Mouse (Mus musculus): Measurements from ENCODE around the gene Lnx1. TPM values are rescaled to one million over a fixed set of nuclear protein-coding genes. Genes with fewer than 3 reads are reported as not detected.

Lnx1 gene
- total RNA-seq (2022): 1 to 10 TPM; 5.4 to 7.5 (median 6.1) TPM

- DNase-seq: no peak
Measured at GRCm38 (mm10) chr5:74702766-74703165, at the start of gene Lnx1. Gene Lnx1, minus strand, starts transcription at chr5:74702912.

GRCm38 (mm10) chr5:74750501-74750900 is 47.8 kb upstream of the Lnx1 start:
- peak; percentile 56 for DNase-seq

DNA sequence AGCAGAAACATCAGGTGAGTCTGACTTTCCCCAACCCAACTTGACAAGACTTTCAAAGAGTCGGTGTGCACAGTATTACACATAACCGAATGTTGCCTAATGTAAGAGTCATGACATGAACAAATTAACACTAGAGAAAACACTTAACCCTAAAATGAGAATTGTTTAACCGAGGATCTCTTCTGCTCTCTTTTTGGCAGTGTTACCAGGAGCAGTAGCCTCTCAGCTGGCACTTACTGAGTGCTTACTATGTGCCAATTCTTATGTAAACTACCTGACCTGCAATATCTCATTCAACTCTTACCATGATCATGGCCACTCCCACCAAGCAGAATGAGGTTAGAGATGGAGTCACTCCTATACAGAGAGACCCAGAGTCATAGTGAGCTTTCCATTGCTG is 44.8 kb upstream of the Lnx1 start:
- no peak for DNase-seq

GRCm38 (mm10) chr5:74740951-74741350 is 38.2 kb upstream of the Lnx1 start:
- no peak for DNase-seq

GRCm38 (mm10) chr5:74739435-74739834 is 36.7 kb upstream of the Lnx1 start:
- no peak for DNase-seq

DNA sequence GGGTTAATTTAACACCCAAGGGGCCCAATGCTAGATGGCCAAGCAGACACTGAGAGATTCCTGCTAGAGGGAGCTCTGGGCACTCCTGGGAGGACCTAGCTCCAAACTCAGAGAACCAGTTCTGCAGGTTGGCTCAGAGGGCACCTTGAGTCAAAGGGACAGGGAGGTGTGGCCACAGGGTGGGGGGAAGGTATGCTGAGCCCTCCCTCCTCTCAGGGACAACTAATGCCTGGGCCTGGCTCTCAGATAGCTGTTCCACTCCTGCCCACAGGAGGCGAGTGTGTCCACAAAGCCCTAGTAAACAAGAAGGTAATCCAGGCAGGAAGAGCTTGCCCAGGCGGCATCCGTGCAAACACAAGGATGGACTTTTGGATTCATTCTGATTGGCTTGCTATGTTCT is 35.6 kb upstream of the Lnx1 start:
- no peak for DNase-seq

DNA sequence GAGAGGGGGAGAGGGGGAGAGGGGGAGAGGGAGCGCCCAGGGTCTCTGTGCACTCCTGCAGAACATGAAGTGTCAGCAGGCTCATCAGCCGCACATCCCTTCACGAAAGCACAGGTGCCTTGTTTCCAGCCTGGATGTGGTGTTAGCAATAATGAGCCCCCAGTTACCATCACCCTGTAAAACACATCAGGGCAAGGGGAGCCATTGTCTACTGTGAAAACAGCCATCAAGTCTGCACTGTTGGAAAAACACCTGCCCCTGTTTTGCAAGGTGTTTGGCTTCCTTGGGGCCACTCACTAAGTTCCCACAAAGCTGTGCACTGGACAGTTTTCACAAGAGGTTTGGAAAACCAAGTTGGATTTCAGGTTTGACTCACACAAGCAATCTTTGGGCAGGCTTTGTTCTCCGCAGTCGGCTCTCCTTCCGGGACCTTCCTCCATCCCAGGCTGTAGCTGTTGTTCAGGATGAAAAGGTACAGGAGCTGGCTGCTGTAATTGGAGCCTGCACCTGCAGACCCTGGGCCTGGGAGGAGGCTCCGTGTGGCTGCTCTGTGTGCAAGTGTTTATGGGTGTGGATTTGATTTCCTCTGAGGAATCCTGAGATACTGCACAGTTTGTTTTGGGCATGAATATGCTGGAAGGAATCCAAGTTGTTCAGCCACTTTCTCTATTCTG is 31.3 kb upstream of the Lnx1 start:
- DNase-seq: no peak

DNA sequence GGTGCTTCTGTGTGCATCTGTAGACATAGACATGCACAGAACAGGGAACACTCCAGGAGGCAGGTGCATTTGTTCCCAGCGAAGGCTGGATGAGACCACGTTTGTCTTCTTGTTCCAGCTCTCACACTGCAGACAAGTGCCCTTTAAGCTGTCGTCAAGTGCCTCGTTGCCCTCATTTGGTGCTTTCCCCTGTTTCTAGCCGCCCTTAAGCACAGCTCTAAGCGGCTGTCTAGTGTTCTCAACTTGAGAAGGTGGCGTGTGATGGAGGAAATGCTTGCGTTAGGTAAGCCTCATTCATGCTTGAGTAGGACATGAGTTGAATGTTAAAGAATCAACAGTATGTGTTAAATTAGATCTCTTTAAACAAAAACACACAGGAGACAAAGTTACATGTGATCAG is 29.9 kb upstream of the Lnx1 start:
- DNase-seq: no peak

DNA sequence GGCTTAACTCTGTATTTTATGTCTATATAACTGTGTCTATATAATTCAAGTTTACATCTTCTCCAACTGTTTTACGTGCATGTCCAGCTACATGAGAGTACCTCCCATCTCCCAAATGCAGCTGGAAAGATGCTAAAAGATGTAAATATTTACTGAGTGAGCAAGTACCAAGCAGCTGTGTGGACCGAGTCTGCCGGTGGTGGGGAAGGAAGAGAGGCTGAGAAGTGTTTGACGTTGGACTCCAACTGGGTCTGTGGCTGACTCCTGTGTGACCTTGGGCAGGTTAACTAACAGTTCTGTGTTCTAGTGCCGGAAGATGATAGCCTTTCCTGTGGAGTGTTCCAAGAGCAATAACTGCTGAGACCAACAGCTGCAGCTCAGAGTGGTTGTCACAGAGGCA is 27.9 kb upstream of the Lnx1 start:
- DNase-seq: no peak

DNA sequence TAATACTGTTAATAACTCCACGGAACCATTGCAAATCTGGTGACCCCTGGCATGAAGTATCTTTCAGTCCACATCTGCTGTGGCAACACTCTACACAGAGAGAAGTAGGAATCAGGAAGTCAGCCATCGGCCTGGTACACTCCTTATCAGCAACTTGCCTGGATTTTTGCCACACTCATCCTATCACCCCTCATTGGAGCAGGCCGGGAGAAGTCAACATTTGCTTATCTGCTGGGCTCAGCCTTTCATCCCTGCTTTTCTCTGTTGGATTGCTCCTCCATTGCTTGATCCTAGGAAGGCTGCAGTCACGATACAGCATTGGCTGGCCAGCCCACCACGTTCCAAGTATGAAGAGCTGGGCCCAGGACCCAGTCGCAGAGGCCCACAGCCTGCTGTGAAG is 26.9 kb upstream of the Lnx1 start:
- DNase-seq: no peak

DNA sequence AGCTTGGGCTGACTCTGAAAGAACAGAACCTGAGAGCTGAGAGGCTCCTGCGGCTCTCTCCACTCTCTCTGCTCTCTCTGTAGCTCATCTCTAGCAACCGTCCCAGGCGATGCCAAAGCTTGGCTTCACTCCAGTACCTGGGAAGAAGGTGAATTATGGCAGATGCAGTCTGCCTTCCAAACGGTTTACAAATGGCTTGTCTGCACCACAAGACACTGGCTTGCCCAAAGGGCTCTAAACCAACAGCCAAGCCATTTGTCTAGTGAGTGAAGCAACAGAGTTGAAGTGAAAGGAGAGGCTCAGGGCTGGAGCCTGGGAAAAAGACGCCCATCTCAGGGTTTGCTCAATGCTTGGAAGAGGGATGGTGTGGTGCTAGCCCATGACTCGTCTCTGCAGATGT is 25.5 kb upstream of the Lnx1 start:
- DNase-seq: no peak

- no peak for DNase-seq
Measured at GRCm38 (mm10) chr5:74727319-74727718, 24.6 kb upstream of the Lnx1 start.

DNA sequence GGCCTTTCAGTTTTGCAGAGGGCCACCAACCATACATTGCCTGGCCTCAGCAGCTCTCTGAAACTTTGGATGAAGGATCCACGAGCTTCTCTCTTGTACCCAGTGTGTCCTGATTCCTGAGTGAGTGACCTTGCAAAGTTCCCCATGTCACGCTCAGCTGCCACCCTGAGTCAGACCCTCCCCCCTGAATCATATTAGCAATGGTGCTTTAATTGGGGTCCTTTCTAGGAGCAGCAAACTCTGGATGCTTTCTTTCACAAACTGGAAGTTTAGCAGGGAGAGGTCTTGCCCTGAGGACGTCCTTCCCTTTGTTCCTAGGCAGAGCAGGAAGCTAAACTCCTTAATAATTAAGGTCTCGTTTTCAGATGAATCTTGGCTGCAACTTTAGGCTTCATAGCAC is 22.8 kb upstream of the Lnx1 start:
- no peak for DNase-seq

DNA sequence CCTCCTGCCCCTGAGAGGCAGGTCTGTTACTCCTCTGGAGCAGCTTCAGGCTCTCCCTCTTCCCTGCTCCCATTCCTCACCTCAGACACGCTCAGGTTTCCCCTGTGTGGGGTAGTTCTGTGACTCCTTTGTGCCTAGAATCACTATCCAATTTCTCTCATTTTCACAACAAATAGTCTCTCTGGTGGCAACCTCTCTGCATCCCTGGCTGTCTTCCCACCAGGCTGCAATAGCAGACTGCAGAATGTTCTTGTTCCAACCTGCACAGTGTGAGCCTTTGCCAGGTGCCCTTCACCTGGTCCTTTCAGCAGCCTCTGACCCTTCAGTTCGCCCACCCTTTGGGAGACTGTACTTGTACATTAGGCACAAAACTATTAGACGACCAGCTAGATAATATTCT is 19.1 kb upstream of the Lnx1 start:
- DNase-seq: no peak

- no peak for DNase-seq
Measured at GRCm38 (mm10) chr5:74720661-74721060, 17.9 kb upstream of the Lnx1 start.

- no peak for DNase-seq
Measured at GRCm38 (mm10) chr5:74716165-74716564, 13.5 kb upstream of the Lnx1 start.

DNA sequence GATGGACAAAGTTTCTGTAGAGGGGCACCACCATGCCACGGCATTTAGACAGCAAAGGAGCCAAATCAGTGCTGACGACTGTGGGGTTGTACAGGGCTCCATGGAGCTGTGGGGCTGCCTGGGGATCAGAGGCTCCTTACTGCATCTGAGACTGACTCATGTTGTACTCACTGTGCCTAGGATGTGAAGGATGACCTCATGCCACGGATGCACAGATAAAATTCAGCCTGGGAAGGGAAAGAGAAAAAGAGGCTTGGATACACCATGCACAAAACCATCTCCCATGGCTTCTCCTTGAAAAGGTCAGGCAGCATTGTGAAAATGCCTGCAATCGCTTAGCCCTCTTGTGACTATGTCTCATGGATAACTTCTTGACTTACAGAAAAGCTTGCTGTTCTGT is 10.1 kb upstream of the Lnx1 start:
- DNase-seq: no peak

DNA sequence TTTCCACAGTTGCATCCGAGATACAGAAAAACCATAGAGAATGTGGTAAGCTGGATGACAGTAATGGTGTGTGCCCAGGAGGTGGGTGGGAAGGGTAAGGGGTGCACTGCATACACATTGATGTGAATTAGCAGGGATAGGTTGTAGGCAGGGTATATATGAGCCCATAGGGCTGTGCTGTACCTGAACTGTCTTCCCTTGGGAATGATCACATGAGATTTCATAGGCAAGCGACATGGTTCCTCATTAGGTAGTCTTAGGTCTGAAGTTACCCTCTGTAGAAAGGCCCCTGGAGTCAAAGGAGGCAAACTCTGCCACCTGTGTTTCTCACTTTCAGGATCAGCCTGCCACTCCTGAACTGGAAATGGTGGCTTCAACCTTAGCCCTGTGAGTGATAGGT is 9.3 kb upstream of the Lnx1 start:
- no peak for DNase-seq

GRCm38 (mm10) chr5:74711056-74711455 is 8.3 kb upstream of the Lnx1 start:
- no peak for DNase-seq

DNA sequence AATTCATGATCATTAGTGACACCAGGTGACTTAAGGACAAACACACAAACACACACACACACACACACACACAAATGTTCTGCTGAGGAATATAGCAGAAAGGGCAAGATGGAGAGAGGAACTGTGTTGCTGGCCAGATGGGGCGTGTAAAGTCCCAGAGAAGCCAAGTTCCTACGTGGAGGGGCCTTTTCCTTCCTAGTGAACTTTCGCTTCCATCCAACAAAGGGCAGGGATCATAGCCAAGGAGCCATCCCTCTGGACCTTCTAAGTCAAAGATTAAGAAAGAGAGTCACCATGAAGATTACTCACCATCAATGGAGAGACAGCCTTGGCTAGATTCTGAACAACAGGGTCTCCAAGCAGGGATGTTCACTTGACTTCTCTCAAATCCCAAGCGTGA is 7.5 kb upstream of the Lnx1 start:
- no peak for DNase-seq

DNA sequence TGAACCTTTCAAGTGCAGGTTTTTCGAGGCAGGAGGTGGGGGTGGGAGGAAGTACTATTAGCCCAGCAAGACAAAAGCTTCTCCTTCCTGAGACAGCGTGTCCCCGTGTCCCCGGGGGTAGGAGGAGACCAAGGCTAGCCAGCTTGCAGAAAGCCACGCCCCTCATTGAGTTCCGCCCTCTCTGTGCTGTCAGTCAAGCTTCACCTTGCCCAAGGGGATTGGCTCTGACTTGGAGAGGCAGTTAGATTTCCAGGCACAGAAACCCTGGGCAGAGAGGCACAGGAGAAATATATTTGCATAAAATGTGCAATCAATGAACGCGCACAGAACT is 1.7 kb upstream of the Lnx1 start:
- peak; percentile 86 for DNase-seq

DNA sequence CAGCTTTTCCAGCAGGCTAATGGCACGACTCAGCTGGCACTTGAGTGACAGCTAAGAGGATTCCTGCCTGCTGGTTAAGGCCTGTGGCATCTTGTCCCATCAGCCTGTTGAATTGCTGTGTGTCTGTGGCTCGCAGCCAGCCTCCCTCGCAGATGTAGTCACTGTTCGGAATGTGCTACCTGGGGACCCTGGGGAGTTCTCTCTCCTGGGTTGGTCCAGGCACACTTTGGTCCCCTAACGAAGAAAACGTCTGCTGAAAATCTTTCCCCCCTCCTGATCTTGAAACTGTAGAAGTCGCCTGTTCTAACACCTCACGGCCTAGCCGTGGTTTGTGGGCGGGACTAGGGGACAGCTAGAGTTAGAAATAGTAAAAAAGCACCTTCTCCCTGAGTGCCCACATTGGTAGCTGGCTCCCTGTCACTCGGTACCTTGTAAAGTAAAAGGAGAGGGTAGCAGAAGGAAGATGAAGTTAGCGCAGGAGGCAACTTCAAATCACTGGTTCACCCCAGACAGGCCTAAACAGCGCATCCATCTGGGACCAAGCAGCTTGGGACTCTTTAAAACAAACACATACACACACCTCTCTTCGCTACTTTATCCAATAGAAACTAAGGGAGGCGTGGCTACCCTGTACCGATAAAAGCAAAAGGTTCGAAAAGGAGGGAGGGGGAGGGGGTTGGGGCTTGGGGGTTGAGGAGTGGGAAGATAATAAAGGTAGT is 1.2 kb upstream of the Lnx1 start:
- peak; percentile 10 for DNase-seq

GRCm38 (mm10) chr5:74700918-74701317 is 1.8 kb downstream of the Lnx1 start:
- no peak for DNase-seq

DNA sequence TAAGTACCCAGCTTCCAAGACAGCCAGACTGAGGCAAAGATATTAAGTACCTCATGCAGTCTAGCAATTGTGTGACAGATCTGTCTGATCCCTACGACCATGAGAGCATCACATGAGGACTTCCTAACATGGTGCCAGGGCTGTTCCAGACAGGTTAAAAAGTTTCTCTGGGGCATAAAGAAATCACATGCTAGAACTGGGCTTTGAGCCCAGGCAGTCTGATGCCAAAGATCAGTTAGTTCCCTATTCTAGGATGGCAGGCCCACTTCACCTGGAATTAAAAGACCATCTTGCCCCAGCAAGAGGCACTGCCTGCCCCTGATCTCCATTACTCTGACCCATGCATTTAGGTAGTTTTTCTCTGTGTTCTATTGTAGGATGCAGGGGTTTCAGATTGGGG is 3.0 kb downstream of the Lnx1 start:
- DNase-seq: no peak

- no peak for DNase-seq
Measured at GRCm38 (mm10) chr5:74697534-74697933, 5.2 kb downstream of the Lnx1 start.
